Mouse (Mus musculus) thymus, adult 2 months (tissue): ENCODE data around the gene Gm1673. TPM values are rescaled to one million over a fixed set of nuclear protein-coding genes. Genes with fewer than 3 reads are reported as not detected.
"Not testable (repeated sequence)": the region's sequence is repeated elsewhere in the genome, so short reads cannot be mapped to it uniquely, and the experiment has no call there.

ENCODE experiments used
- DNase-seq: peaks from one replicate; pipeline ENCODE4 v3.0.0; 2021
- H3K27ac ChIP-seq: fragments of 200-500 bp; 2 replicates; pipeline ENCODE4 v1.5.1; 2012; ENCODE audit warnings: low read length, control low read depth; ENCODE audit not compliant: control insufficient read depth, insufficient read depth
- H3K27me3 ChIP-seq: fragments of 200-500 bp; 2 replicates; pipeline ENCODE4 v1.6.1; 2012; ENCODE audit warnings: mild to moderate bottlenecking, low read length, moderate library complexity, mixed read lengths; ENCODE audit not compliant: control insufficient read depth, insufficient read depth
- H3K36me3 ChIP-seq: fragments of 200-500 bp; 2 replicates; pipeline ENCODE4 v1.6.1; 2012; ENCODE audit warnings: mild to moderate bottlenecking, low read length, moderate library complexity; ENCODE audit not compliant: control insufficient read depth, insufficient read depth
- H3K4me1 ChIP-seq: fragments of 200-500 bp; replicated peaks from 2 replicates; pipeline ENCODE4 v1.6.1; 2012; ENCODE audit warnings: low read length; ENCODE audit not compliant: control insufficient read depth, insufficient read depth
- H3K4me3 ChIP-seq: fragments of 200-500 bp; 2 replicates; pipeline ENCODE4 v1.5.1; 2012; ENCODE audit warnings: mild to moderate bottlenecking, low read length, control low read depth, moderate library complexity; ENCODE audit not compliant: control insufficient read depth, insufficient read depth
- CTCF ChIP-seq: fragments of 200-500 bp; IDR thresholded peaks from 2 replicates; pipeline ENCODE4 v1.5.1; 2012; ENCODE audit warnings: mild to moderate bottlenecking, control low read depth, low read length, moderate library complexity, borderline replicate concordance; ENCODE audit not compliant: control insufficient read depth, poor library complexity, insufficient read depth; ENCODE audit errors: extremely low read depth
- POLR2A ChIP-seq: fragments of 200-500 bp; IDR thresholded peaks from 2 replicates; pipeline ENCODE4 v1.6.1; 2012; ENCODE audit warnings: mild to moderate bottlenecking, low read length, control low read depth, moderate library complexity; ENCODE audit not compliant: control insufficient read depth, poor library complexity, insufficient read depth; ENCODE audit errors: extremely low read depth
- WGBS: fragments of 180-500 bp; shearing (Covaris S2); methylation state at CpG from one replicate; pipeline ENCODE4 v1.1.7; 2018; 5-methylcytosine and 5-hydroxymethylcytosine counted together
- polyA plus RNA-seq: library from polyadenylated mRNA; depleted of rRNA; stranded (reverse); fragments of >200 nt; gene quantifications from 2 replicates; pipeline ENCODE4 v1.2.3, GENCODE M21; 2012

Gene Gm1673
- polyA plus RNA-seq, 1 experiment: 41.9 TPM

DNA sequence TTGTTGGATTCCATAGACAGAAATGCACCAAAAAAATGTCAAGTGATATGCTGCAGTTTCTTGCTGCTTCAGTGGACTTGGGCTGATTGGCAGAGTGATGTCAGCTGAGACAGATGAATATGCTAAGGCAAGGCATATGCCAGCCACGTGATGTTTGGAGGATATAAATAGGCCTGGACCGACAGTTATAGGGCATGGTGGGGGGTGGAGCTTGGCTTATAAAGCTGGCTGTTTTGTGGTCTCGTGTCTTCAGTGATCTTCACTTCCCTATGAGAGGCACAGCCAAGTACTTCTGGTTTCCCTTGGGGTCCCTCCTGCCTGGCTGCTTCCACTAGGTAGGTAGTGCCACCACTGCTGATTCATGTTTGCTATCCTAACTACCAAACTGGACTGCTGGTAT lies 44.8 kb upstream of the Gm1673 start:
- TF ChIP-seq CTCF: no peak
- no peak for TF ChIP-seq POLR2A
- DNase-seq: no peak
- H3K4me1 ChIP-seq: peaks cover 7% of the 10 kb centered on the region
- no peaks in the 10 kb centered on the region for H3K27me3 ChIP-seq
- H3K4me3 ChIP-seq: no peak overlapping the region
- no peak overlapping the region for H3K27ac ChIP-seq
- WGBS: 20% methylated on average over 3 of the region's 3 CpGs
- H3K36me3 ChIP-seq: no peaks in the 10 kb centered on the region

DNA sequence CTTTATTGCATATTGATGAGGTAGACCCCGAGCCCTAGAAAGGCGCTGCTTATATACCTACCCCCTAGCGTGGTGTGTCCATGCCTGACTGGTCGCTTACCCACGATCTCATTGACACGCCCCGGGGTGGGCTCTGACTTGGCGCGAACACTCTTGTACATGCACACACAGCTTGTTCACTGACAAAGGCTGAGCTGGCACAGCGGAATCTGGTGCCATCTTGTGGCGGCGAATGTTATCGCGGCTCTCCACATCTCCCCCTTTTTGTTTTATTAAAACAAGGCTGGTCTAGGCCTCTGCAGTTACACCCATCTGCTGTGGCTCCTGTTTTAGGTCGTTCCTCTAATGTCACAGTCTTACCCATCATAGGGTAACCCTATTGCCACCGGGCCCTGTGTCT lies 36.2 kb upstream of the Gm1673 start:
- not testable (repeated sequence) for DNase-seq, H3K27ac ChIP-seq, H3K36me3 ChIP-seq, H3K27me3 ChIP-seq, H3K4me3 ChIP-seq, H3K4me1 ChIP-seq
- 90% methylated on average over 16 of the region's 16 CpGs for WGBS

GRCm38 (mm10) chr5:33948314-33948713 lies 34.9 kb upstream of the Gm1673 start:
- DNase-seq: no peak
- no peak for TF ChIP-seq POLR2A
- TF ChIP-seq CTCF: no peak

GRCm38 (mm10) chr5:33953471-33954185 lies 29.6 kb upstream of the Gm1673 start:
- Histone ChIP-seq H3K4me3 (no peak overlapping the region), H3K4me1 (no peaks in the 10 kb centered on the region), H3K27ac (no peak overlapping the region), H3K27me3 (no peaks in the 10 kb centered on the region), H3K36me3 (no peaks in the 10 kb centered on the region)
- DNase-seq: no peak
- WGBS: 91% methylated on average over 17 of the region's 17 CpGs
- TF ChIP-seq POLR2A: no peak

More at GRCm38 (mm10) chr5:33948314-33948713, 34.9 kb upstream of the Gm1673 start:
- Histone ChIP-seq H3K27ac (no peak overlapping the region), H3K4me1 (no peaks in the 10 kb centered on the region), H3K36me3 (no peaks in the 10 kb centered on the region), H3K4me3 (no peak overlapping the region), H3K27me3 (no peaks in the 10 kb centered on the region)
- 94% methylated on average over 4 of the region's 4 CpGs for WGBS

DNA sequence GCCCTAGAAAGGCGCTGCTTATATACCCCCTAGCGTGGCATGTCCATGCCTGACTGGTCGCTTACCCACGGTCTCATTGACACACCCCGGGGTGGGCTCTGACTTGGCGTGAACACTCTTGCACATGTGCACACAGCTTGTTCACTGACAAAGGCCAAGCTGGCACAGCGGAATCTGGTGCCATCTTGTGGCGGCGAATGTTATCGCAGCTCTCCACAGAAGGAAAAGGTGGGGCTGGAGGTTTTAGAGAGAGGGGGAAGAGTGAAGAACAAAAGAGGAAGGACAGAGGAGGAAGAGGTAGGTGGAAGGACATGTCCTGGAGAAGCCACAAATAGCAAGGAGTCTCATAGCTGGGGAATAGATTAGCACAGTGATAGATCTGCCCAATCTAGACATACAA lies 28.9 kb upstream of the Gm1673 start:
- Histone ChIP-seq H3K4me3 (no peak overlapping the region), H3K27ac (no peak overlapping the region), H3K4me1 (no peaks in the 10 kb centered on the region), H3K36me3 (no peaks in the 10 kb centered on the region), H3K27me3 (no peaks in the 10 kb centered on the region)
- peak; percentile 77 for DNase-seq
- WGBS: 61% methylated on average over 10 of the region's 10 CpGs
- TF ChIP-seq POLR2A: no peak
- TF ChIP-seq CTCF: peak; percentile 84; the same call in 1 of the 2 replicates

GRCm38 (mm10) chr5:33955868-33956267 lies 27.4 kb upstream of the Gm1673 start:
- WGBS: 96% methylated on average over 4 of the region's 4 CpGs
- Histone ChIP-seq H3K4me3 (no peak overlapping the region), H3K27ac (no peak overlapping the region)

GRCm38 (mm10) chr5:33959382-33959781 lies 23.9 kb upstream of the Gm1673 start:
- DNase-seq: no peak
- Histone ChIP-seq H3K27ac (no peak overlapping the region), H3K4me3 (no peak overlapping the region), H3K36me3 (no peaks in the 10 kb centered on the region), H3K4me1 (0 out of 2 replicates have a peak, but pooled peaks cover 2% of the 10 kb centered on the region), H3K27me3 (no peaks in the 10 kb centered on the region)
- WGBS: 94% methylated on average over 4 of the region's 4 CpGs
- TF ChIP-seq POLR2A (no peak), CTCF (no peak)

More at GRCm38 (mm10) chr5:33955868-33956267, 27.4 kb upstream of the Gm1673 start:
- Histone ChIP-seq H3K4me1 (no peaks in the 10 kb centered on the region), H3K27me3 (no peaks in the 10 kb centered on the region), H3K36me3 (no peaks in the 10 kb centered on the region)
- DNase-seq: no peak
- TF ChIP-seq POLR2A (no peak), CTCF (no peak)
